Mouse (Mus musculus) gastrocnemius, postnatal 25 days (tissue): ENCODE results near the gene Slc17a9. TPM values are rescaled to one million over a fixed set of nuclear protein-coding genes. Genes with fewer than 3 reads are reported as not detected.

ENCODE experiments used
- DNase-seq: peaks from one replicate; pipeline ENCODE4 v3.0.0; 2022
- total RNA-seq, 2 experiments: library from RNA; stranded (reverse); gene quantifications; 1 replicate in 1 of 2; 2 replicates in 1 of 2; pipeline ENCODE4 v1.2.3; 2021

The Slc17a9 gene
- total RNA-seq, 2 experiments from 2014 or later: 0.20 to 0.48 TPM

GRCm38 (mm10) chr2:180754976-180755688, 30.1 kb downstream of the Slc17a9 start:
- no peak for DNase-seq

GRCm38 (mm10) chr2:180755896-180756295, 30.8 kb downstream of the Slc17a9 start:
- DNase-seq: no peak

GRCm38 (mm10) chr2:180756786-180757185, 31.7 kb downstream of the Slc17a9 start:
- DNase-seq: no peak

GRCm38 (mm10) chr2:180758513-180759263, 33.6 kb downstream of the Slc17a9 start:
- DNase-seq: no peak

GRCm38 (mm10) chr2:180764986-180765385, 39.9 kb downstream of the Slc17a9 start:
- DNase-seq: no peak

GRCm38 (mm10) chr2:180765713-180766112, 40.6 kb downstream of the Slc17a9 start:
- DNase-seq: no peak

GRCm38 (mm10) chr2:180775223-180775622, 50.2 kb downstream of the Slc17a9 start:
- DNase-seq: no peak

- DNase-seq: no peak
Observed at GRCm38 (mm10) chr2:180775641-180776040, 50.6 kb downstream of the Slc17a9 start.

GRCm38 (mm10) chr2:180776793-180777192, 51.7 kb downstream of the Slc17a9 start, which contains the start of gene Bhlhe23:
TSS of gene Bhlhe23 (minus strand) at chr2:180776900.
- DNase-seq: no peak

GRCm38 (mm10) chr2:180779226-180780104, 54.4 kb downstream of the Slc17a9 start:
- no peak for DNase-seq

GRCm38 (mm10) chr2:180780282-180780681, 55.2 kb downstream of the Slc17a9 start:
- DNase-seq: no peak

GRCm38 (mm10) chr2:180786732-180787131, 61.7 kb downstream of the Slc17a9 start:
- no peak for DNase-seq

GRCm38 (mm10) chr2:180787566-180788232, 62.6 kb downstream of the Slc17a9 start:
- DNase-seq: no peak

- DNase-seq: no peak
Observed at GRCm38 (mm10) chr2:180788386-180788785, 63.3 kb downstream of the Slc17a9 start.

- DNase-seq: no peak
Observed at GRCm38 (mm10) chr2:180788843-180789242, 63.8 kb downstream of the Slc17a9 start.

GRCm38 (mm10) chr2:180791674-180792073, 66.6 kb downstream of the Slc17a9 start:
- no peak for DNase-seq

Other genes starting within 250 kb of the Slc17a9 start
- gene Ntsr1, start 225.3 kb upstream of the Slc17a9 start, total RNA-seq: not detected
- 1 to 10 TPM; 4.1 to 4.5 TPM for gene Mrgbp, start 144.0 kb upstream of the Slc17a9 start, total RNA-seq
- 10 to 100 TPM; 20.0 to 23.6 TPM for gene Ogfr, start 136.0 kb upstream of the Slc17a9 start, total RNA-seq
- gene Col9a3, start 127.5 kb upstream of the Slc17a9 start, total RNA-seq: under 1 TPM; 0.16 to 0.59 TPM
- gene Tcfl5, start 82.6 kb upstream of the Slc17a9 start, total RNA-seq: under 1 TPM in 1 of 2 experiments, not detected in 1; 0.18 TPM
- gene Dido1, start 15.3 kb upstream of the Slc17a9 start, total RNA-seq: 10 to 100 TPM; 14.6 to 16.2 TPM
- 10 to 100 TPM; 31.8 to 34.4 TPM for gene Gid8, start 15.1 kb upstream of the Slc17a9 start, total RNA-seq
- gene Bhlhe23, start 51.6 kb downstream of the Slc17a9 start, total RNA-seq: not detected
- gene Ythdf1, start 195.7 kb downstream of the Slc17a9 start, total RNA-seq: 10 to 100 TPM; 31.9 to 34.1 TPM
- gene Birc7, start 203.8 kb downstream of the Slc17a9 start, total RNA-seq: not detected
- gene Nkain4, start 229.4 kb downstream of the Slc17a9 start, total RNA-seq: under 1 TPM in 1 of 2 experiments, not detected in 1; 0.49 TPM
- gene Arfgap1, start 242.0 kb downstream of the Slc17a9 start, total RNA-seq: 10 to 100 TPM; 26.6 to 33.7 TPM